Mouse (Mus musculus) inflammation-experienced regulatory T-cells, adult 6 months (primary cell): Measurements from ENCODE around the gene Prdm10. TPM values are rescaled to one million over a fixed set of nuclear protein-coding genes. Genes with fewer than 3 reads are reported as not detected.

Experiments
- ATAC-seq: one replicate; pipeline ENCODE4 v1.8.0; 2017
- polyA plus RNA-seq, 3 experiments: library from polyadenylated mRNA; unstranded; fragments of 100-300 nt; shearing (Covaris generic); gene quantifications; one replicate each; pipeline ENCODE4 v1.2.1; 2017

Gene Prdm10
- polyA plus RNA-seq, 3 experiments from 2014 or later = 7.7 to 9.0 (median 8.5) TPM

GRCm38 (mm10) chr9:31262226-31263105, 17.9 kb upstream of the Prdm10 start:
- no peak for ATAC-seq

- ATAC-seq = no peak
These were observed 14.2 kb upstream of the Prdm10 start for GRCm38 (mm10) chr9:31266013-31266659.

GRCm38 (mm10) chr9:31271221-31272015, 8.9 kb upstream of the Prdm10 start:
- ATAC-seq = peak; percentile 38

- no peak for ATAC-seq
These were observed 8.2 kb upstream of the Prdm10 start for GRCm38 (mm10) chr9:31272160-31272559.

- no peak for ATAC-seq
These were observed 1.7 kb upstream of the Prdm10 start for GRCm38 (mm10) chr9:31278651-31279050.

- ATAC-seq = no peak
These were observed 1.0 kb upstream of the Prdm10 start for GRCm38 (mm10) chr9:31279306-31279705.

GRCm38 (mm10) chr9:31279885-31280365, 413 bp upstream of the Prdm10 start:
- ATAC-seq = peak; percentile 74

- peak; percentile 6 for ATAC-seq
These were observed 799 bp downstream of the Prdm10 start for GRCm38 (mm10) chr9:31281011-31281662.

GRCm38 (mm10) chr9:31281663-31282015, 1.3 kb downstream of the Prdm10 start:
- ATAC-seq = no peak

- no peak for ATAC-seq
These were observed 2.2 kb downstream of the Prdm10 start for GRCm38 (mm10) chr9:31282536-31282935.

GRCm38 (mm10) chr9:31283044-31283443, 2.7 kb downstream of the Prdm10 start:
- ATAC-seq = no peak

GRCm38 (mm10) chr9:31283911-31284310, 3.6 kb downstream of the Prdm10 start:
- ATAC-seq = no peak

GRCm38 (mm10) chr9:31290201-31290862, 10.0 kb downstream of the Prdm10 start:
- ATAC-seq = no peak

- ATAC-seq = no peak
These were observed 11.6 kb downstream of the Prdm10 start for GRCm38 (mm10) chr9:31291978-31292377.

GRCm38 (mm10) chr9:31293208-31293607, 12.9 kb downstream of the Prdm10 start:
- no peak for ATAC-seq

- no peak for ATAC-seq
These were observed 15.0 kb downstream of the Prdm10 start for GRCm38 (mm10) chr9:31295311-31295710.

- no peak for ATAC-seq
These were observed 16.0 kb downstream of the Prdm10 start for GRCm38 (mm10) chr9:31296293-31296692.

- no peak for ATAC-seq
These were observed 18.4 kb downstream of the Prdm10 start for GRCm38 (mm10) chr9:31298751-31299150.

- ATAC-seq = peak; percentile 60
These were observed 20.2 kb downstream of the Prdm10 start for GRCm38 (mm10) chr9:31300525-31300924.

- ATAC-seq = peak; percentile 88
These were observed 20.8 kb downstream of the Prdm10 start for GRCm38 (mm10) chr9:31301107-31301506.

GRCm38 (mm10) chr9:31301526-31302311, 21.4 kb downstream of the Prdm10 start:
- ATAC-seq = peak; percentile 25
